In genomic region chr12:12819746-12820145, GRCm38 (mm10) we compare ENCODE assay signal across 27 mouse cellular contexts.
A peak's percentile ranks its signal among the peaks of the same experiment; 100 is the strongest.
DNase-seq lines count a peak whose midpoint lies in the region; ATAC-seq and TF ChIP-seq lines count a peak whose summit lies in the region.
"Had no signal": no experiment of that assay in that cellular context is flagged by ENCODE, and none has a peak within 500 bp of the region (broad histone marks: within the 10 kb centered on the region; RNA-seq: fewer than 3 reads in every experiment).

No protein-coding gene starts in this region.

- no peaks in the 10 kb centered on the region for H3K9me3 ChIP-seq in forebrain, embryonic 11.5 days (ENCODE audit: control insufficient read depth, low read length)
- no peaks in the 10 kb centered on the region for H3K9me3 ChIP-seq in forebrain, embryonic 14.5 days (replicated peaks; ENCODE audit: control insufficient read depth, low read length)
- H3K9me3 ChIP-seq in E14TG2a.4 (ENCODE audit: low read length) (no peaks in the 10 kb centered on the region), ES-E14 (ENCODE audit: control insufficient read depth, insufficient read depth, low read depth, low read length) (no peaks in the 10 kb centered on the region)
- H3K9me3 ChIP-seq: embryonic facial prominence, embryonic 12.5 days; embryonic facial prominence, embryonic 15.5 days; forebrain, embryonic 12.5 days; heart, embryonic 12.5 days; heart, embryonic 15.5 days; hindbrain, embryonic 10.5 days; hindbrain, embryonic 13.5 days; intestine, embryonic 15.5 days had no signal

- no peak for TF ChIP-seq CTCF in E14TG2a.4 (conservative IDR thresholded peaks at IDR 0.05; ENCODE audit: low read length)

- H3K27ac ChIP-seq in forebrain, embryonic 11.5 days (ENCODE audit: low read depth, low read length) = no peak overlapping the region
- H3K27ac ChIP-seq in forebrain, embryonic 14.5 days (ENCODE audit: low read depth, low read length) = no peak overlapping the region
- H3K27ac ChIP-seq in ES-E14 (ENCODE audit: insufficient read depth, low read depth, low read length, poor library complexity, severe bottlenecking) = no peak overlapping the region; the same call in 1 of the 2 replicates
- H3K27ac ChIP-seq: embryonic facial prominence, embryonic 12.5 days; embryonic facial prominence, embryonic 15.5 days; forebrain, embryonic 12.5 days; heart, embryonic 15.5 days; hindbrain, embryonic 10.5 days; hindbrain, embryonic 13.5 days; intestine, embryonic 15.5 days had no signal

- WGBS in forebrain, embryonic 11.5 days = 78% methylated on average over 5 of the region's 5 CpGs
- 81% methylated on average over 5 of the region's 5 CpGs for WGBS in forebrain, embryonic 14.5 days

- DNase-seq in forebrain, embryonic 11.5 days (ENCODE audit: low spot score) = peak; percentile 17
- no peak for DNase-seq in forebrain, embryonic 14.5 days (ENCODE audit: low spot score)
- DNase-seq in ES-E14 (ENCODE audit: low read depth, low spot score) = peak; percentile 94
- DNase-seq in ZHBTc4 (ENCODE audit: low read depth, low spot score) = peak; percentile 95
- DNase-seq in layer of hippocampus, postnatal 25 days (ENCODE audit: extremely low spot score in 1 of 2, low spot score in 1 of 2) = no peak
- no peak for DNase-seq in cerebellum, adult 8-10 months
- DNase-seq: adrenal gland, postnatal 10 days; adrenal gland, postnatal 36 days; cerebellum, adult 18-20 months; cerebellum, adult 9-11 months; cerebellum, postnatal 25 days; gastrocnemius, postnatal 10 days; gastrocnemius, postnatal 36 days; heart, postnatal 10 days; heart, postnatal 36 days had no signal

- H3K36me3 ChIP-seq in forebrain, embryonic 11.5 days (ENCODE audit: control insufficient read depth, insufficient read depth, low read length) = no peaks in the 10 kb centered on the region
- H3K36me3 ChIP-seq in forebrain, embryonic 14.5 days (ENCODE audit: control insufficient read depth, insufficient read depth, low read length) = no peaks in the 10 kb centered on the region
- H3K36me3 ChIP-seq in E14TG2a.4 (ENCODE audit: insufficient read depth, low read length) (no peaks in the 10 kb centered on the region), ES-E14 (ENCODE audit: control insufficient read depth, insufficient read depth, low read length, poor library complexity, severe bottlenecking) (no peaks in the 10 kb centered on the region)
- H3K36me3 ChIP-seq: embryonic facial prominence, embryonic 12.5 days; embryonic facial prominence, embryonic 15.5 days; forebrain, embryonic 12.5 days; G1E; heart, embryonic 12.5 days; heart, embryonic 15.5 days; hindbrain, embryonic 10.5 days; hindbrain, embryonic 13.5 days; intestine, embryonic 15.5 days had no signal

- no peak for ATAC-seq in forebrain, embryonic 11.5 days (replicated peaks; ENCODE audit: low FRiP score)
- no peak for ATAC-seq in forebrain, embryonic 14.5 days
- ATAC-seq: forebrain, embryonic 16.5 days; intestine, embryonic 15.5 days; Patski had no signal

- in situ Hi-C loops in ES-E14 (cut with MboI; ENCODE audit: low sequenced_read_pairs in 2 of 2, unreplicated experiment in 2 of 2) = no loop called here

- no peaks in the 10 kb centered on the region for H3K27me3 ChIP-seq in forebrain, embryonic 11.5 days (ENCODE audit: control insufficient read depth, insufficient read depth, low read length)
- no peaks in the 10 kb centered on the region for H3K27me3 ChIP-seq in forebrain, embryonic 14.5 days (replicated peaks; ENCODE audit: control insufficient read depth, insufficient read depth, low read length)
- H3K27me3 ChIP-seq in E14TG2a.4 (ENCODE audit: insufficient read depth, low read length) = no peaks in the 10 kb centered on the region
- H3K27me3 ChIP-seq: embryonic facial prominence, embryonic 12.5 days; embryonic facial prominence, embryonic 15.5 days; forebrain, embryonic 12.5 days; heart, embryonic 12.5 days; heart, embryonic 15.5 days; hindbrain, embryonic 13.5 days; intestine, embryonic 15.5 days; Patski had no signal

- no peaks in the 10 kb centered on the region for H3K4me1 ChIP-seq in forebrain, embryonic 11.5 days (replicated peaks; ENCODE audit: control insufficient read depth, insufficient read depth, low read length)
- H3K4me1 ChIP-seq in forebrain, embryonic 14.5 days (ENCODE audit: control insufficient read depth, insufficient read depth, low read length) = no peaks in the 10 kb centered on the region
- peaks cover 86% of the 10 kb centered on the region for H3K4me1 ChIP-seq in E14TG2a.4 (replicated peaks; ENCODE audit: low read depth, low read length)
- H3K4me1 ChIP-seq in ES-E14 (ENCODE audit: control insufficient read depth in 2 of 2, insufficient read depth in 2 of 2, low read length in 2 of 2, poor library complexity in 1 of 2) = peaks cover 13 to 22% of the 10 kb centered on the region in 2 experiments
- H3K4me1 ChIP-seq: embryonic facial prominence, embryonic 12.5 days; embryonic facial prominence, embryonic 15.5 days; forebrain, embryonic 12.5 days; heart, embryonic 12.5 days; hindbrain, embryonic 13.5 days had no signal

- no peak overlapping the region for H3K4me3 ChIP-seq in forebrain, embryonic 11.5 days (ENCODE audit: low read depth, low read length)
- no peak overlapping the region for H3K4me3 ChIP-seq in forebrain, embryonic 14.5 days (ENCODE audit: low read depth, low read length)
- peak overlapping the region; percentile 3; the same call in 1 of the 2 replicates for H3K4me3 ChIP-seq in E14TG2a.4 (replicated peaks; ENCODE audit: low read length)
- H3K4me3 ChIP-seq in ES-E14 (ENCODE audit: insufficient read depth in 1 of 2, low read depth in 1 of 2, low read length in 2 of 2, poor library complexity in 1 of 2, severe bottlenecking in 1 of 2) = no peak overlapping the region
- H3K4me3 ChIP-seq: embryonic facial prominence, embryonic 12.5 days; embryonic facial prominence, embryonic 15.5 days; forebrain, embryonic 12.5 days; heart, embryonic 12.5 days; heart, embryonic 15.5 days; hindbrain, embryonic 10.5 days; hindbrain, embryonic 13.5 days; intestine, embryonic 15.5 days had no signal

- H3K9ac ChIP-seq in forebrain, embryonic 11.5 days (ENCODE audit: low read length) = no peak overlapping the region
- no peak overlapping the region for H3K9ac ChIP-seq in forebrain, embryonic 14.5 days (ENCODE audit: low read length)
- H3K9ac ChIP-seq in ES-E14 (ENCODE audit: insufficient read depth, low read depth, low read length, poor library complexity, severe bottlenecking) = no peak overlapping the region
- H3K9ac ChIP-seq: embryonic facial prominence, embryonic 12.5 days; embryonic facial prominence, embryonic 15.5 days; forebrain, embryonic 12.5 days; heart, embryonic 12.5 days; heart, embryonic 15.5 days; hindbrain, embryonic 13.5 days; intestine, embryonic 15.5 days had no signal

- H3K4me2 ChIP-seq in forebrain, embryonic 11.5 days (ENCODE audit: low read depth, low read length, severe bottlenecking) = no peak overlapping the region
- no peak overlapping the region for H3K4me2 ChIP-seq in forebrain, embryonic 14.5 days (ENCODE audit: low read length)
- H3K4me2 ChIP-seq: embryonic facial prominence, embryonic 12.5 days; embryonic facial prominence, embryonic 15.5 days; forebrain, embryonic 12.5 days; heart, embryonic 12.5 days; heart, embryonic 15.5 days; hindbrain, embryonic 13.5 days; intestine, embryonic 15.5 days had no signal

TF ChIP-seq in ES-E14, 5 proteins besides CTCF, POLR2A, EP300 and RAD21:
- no peak for TF ChIP-seq MAFK (IDR thresholded peaks at IDR 0.05; ENCODE audit: insufficient read depth, low read depth, low read length)
- no peak for TF ChIP-seq ZC3H11A (IDR thresholded peaks at IDR 0.05; ENCODE audit: borderline replicate concordance, low read depth, low read length)
- TF ChIP-seq CHD2 (IDR thresholded peaks at IDR 0.05; ENCODE audit: low read depth, low read length) = no peak
- no peak for TF ChIP-seq ZNF384 (IDR thresholded peaks at IDR 0.05; ENCODE audit: low read depth, low read length)
- TF ChIP-seq HCFC1 (IDR thresholded peaks at IDR 0.05; ENCODE audit: borderline replicate concordance, insufficient read depth, low read length) = no peak

Comparison
In these comparisons a context has a peak if more than half of its experiments do, and no peak if none do; other contexts are left out.
1. DNase-seq: peak in forebrain, embryonic 11.5 days (single experiment), ES-E14 (single experiment) and ZHBTc4 (single experiment); none in forebrain, embryonic 14.5 days (single experiment), layer of hippocampus, postnatal 25 days (0 of 2) and cerebellum, adult 8-10 months (single experiment).